Mouse (Mus musculus): ENCODE measurements around the gene Trub1. TPM values are rescaled to one million over a fixed set of nuclear protein-coding genes. Genes with fewer than 3 reads are reported as not detected.

Trub1 gene
- total and polyA plus RNA-seq, 3 experiments, result 7.0 to 19.2 (median 10.7) TPM

GRCm38 (mm10) chr19:57427756-57428438 lies 24.8 kb upstream of the Trub1 start:
- ATAC-seq (ENCODE audit: extremely low read depth, insufficient number of reproducible peaks, low FRiP score, poor library complexity, severe bottlenecking) (no peak), DNase-seq (ENCODE audit: low spot score) (no peak)
- Histone ChIP-seq H3K9me3 (replicated peaks) (no peaks in the 10 kb centered on the region), H3K4me1 (ENCODE audit: insufficient read depth, low read depth, low read length) (no peaks in the 10 kb centered on the region), H3K27me3 (ENCODE audit: insufficient read depth, low read length) (no peaks in the 10 kb centered on the region; the same call in 1 of the 2 replicates), H3K36me3 (replicated peaks) (no peaks in the 10 kb centered on the region), H3K4me3 (ENCODE audit: low read depth, low read length) (no peak overlapping the region)
- TF ChIP-seq POLR2AphosphoS5 (IDR thresholded peaks at IDR 0.05; ENCODE audit: insufficient replicate concordance, low read depth, low read length) (no peak), TAL1 (conservative IDR thresholded peaks at IDR 0.05; ENCODE audit: low read depth, low read length) (no peak)

- no peaks in the 10 kb centered on the region for H3K4me1 ChIP-seq (ENCODE audit: insufficient read depth, low read depth, low read length)
- DNase-seq (ENCODE audit: low spot score) (no peak), ATAC-seq (ENCODE audit: extremely low read depth, insufficient number of reproducible peaks, low FRiP score, poor library complexity, severe bottlenecking) (no peak)
- 0 out of 2 replicates have a peak, but pooled peaks cover 2% of the 10 kb centered on the region for H3K27me3 ChIP-seq (ENCODE audit: insufficient read depth, low read length)
- H3K4me3 ChIP-seq (ENCODE audit: low read depth, low read length), result no peak overlapping the region
- no peaks in the 10 kb centered on the region for H3K36me3 ChIP-seq (replicated peaks)
- TF ChIP-seq GATA1 (IDR thresholded peaks at IDR 0.05; ENCODE audit: borderline replicate concordance, low read length) (no peak), TAL1 (conservative IDR thresholded peaks at IDR 0.05; ENCODE audit: low read depth, low read length) (no peak), GATA2 (IDR thresholded peaks at IDR 0.05; ENCODE audit: borderline replicate concordance, low read depth, low read length) (no peak)
- no peaks in the 10 kb centered on the region for H3K9me3 ChIP-seq (replicated peaks)
Observed at GRCm38 (mm10) chr19:57428641-57429040, 24.1 kb upstream of the Trub1 start.

GRCm38 (mm10) chr19:57429926-57430325 lies 22.8 kb upstream of the Trub1 start:
- no peaks in the 10 kb centered on the region for H3K36me3 ChIP-seq (replicated peaks)
- ATAC-seq (ENCODE audit: extremely low read depth, insufficient number of reproducible peaks, low FRiP score, poor library complexity, severe bottlenecking), result no peak
- H3K4me1 ChIP-seq (ENCODE audit: insufficient read depth, low read depth, low read length), result no peaks in the 10 kb centered on the region
- H3K27me3 ChIP-seq (ENCODE audit: insufficient read depth, low read length), result 0 out of 2 replicates have a peak, but pooled peaks cover 3% of the 10 kb centered on the region
- no peak for DNase-seq (ENCODE audit: low spot score)
- no peaks in the 10 kb centered on the region for H3K9me3 ChIP-seq (replicated peaks)
- TF ChIP-seq GATA2 (IDR thresholded peaks at IDR 0.05; ENCODE audit: borderline replicate concordance, low read depth, low read length), result no peak
- no peak for TF ChIP-seq TAL1 (conservative IDR thresholded peaks at IDR 0.05; ENCODE audit: low read depth, low read length)
- TF ChIP-seq GATA1 (IDR thresholded peaks at IDR 0.05; ENCODE audit: borderline replicate concordance, low read length), result no peak
- TF ChIP-seq CTCF (IDR thresholded peaks at IDR 0.05; ENCODE audit: low read depth, low read length), result no peak
- TF ChIP-seq POLR2AphosphoS5 (IDR thresholded peaks at IDR 0.05; ENCODE audit: insufficient replicate concordance, low read depth, low read length), result no peak
- H3K4me3 ChIP-seq (ENCODE audit: low read depth, low read length), result no peak overlapping the region

GRCm38 (mm10) chr19:57431476-57431875 lies 21.2 kb upstream of the Trub1 start:
- Histone ChIP-seq H3K9me3 (replicated peaks) (no peaks in the 10 kb centered on the region), H3K4me1 (ENCODE audit: insufficient read depth, low read depth, low read length) (no peaks in the 10 kb centered on the region), H3K27me3 (ENCODE audit: insufficient read depth, low read length) (peaks cover 6% of the 10 kb centered on the region; the same call in 1 of the 2 replicates), H3K36me3 (replicated peaks) (no peaks in the 10 kb centered on the region), H3K4me3 (ENCODE audit: low read depth, low read length) (no peak overlapping the region)
- TF ChIP-seq POLR2AphosphoS5 (IDR thresholded peaks at IDR 0.05; ENCODE audit: insufficient replicate concordance, low read depth, low read length) (no peak), GATA2 (IDR thresholded peaks at IDR 0.05; ENCODE audit: borderline replicate concordance, low read depth, low read length) (no peak), CTCF (IDR thresholded peaks at IDR 0.05; ENCODE audit: low read depth, low read length) (no peak), TAL1 (conservative IDR thresholded peaks at IDR 0.05; ENCODE audit: low read depth, low read length) (no peak), GATA1 (IDR thresholded peaks at IDR 0.05; ENCODE audit: borderline replicate concordance, low read length) (no peak)
- no peak for DNase-seq (ENCODE audit: low spot score)
- no peak for ATAC-seq (ENCODE audit: extremely low read depth, insufficient number of reproducible peaks, low FRiP score, poor library complexity, severe bottlenecking)

GRCm38 (mm10) chr19:57434024-57434423 lies 18.7 kb upstream of the Trub1 start:
- DNase-seq (ENCODE audit: low spot score), result no peak
- TF ChIP-seq POLR2AphosphoS5 (IDR thresholded peaks at IDR 0.05; ENCODE audit: insufficient replicate concordance, low read depth, low read length), result no peak
- TF ChIP-seq GATA1 (IDR thresholded peaks at IDR 0.05; ENCODE audit: borderline replicate concordance, low read length), result no peak
- TF ChIP-seq GATA2 (IDR thresholded peaks at IDR 0.05; ENCODE audit: borderline replicate concordance, low read depth, low read length), result no peak
- no peak for TF ChIP-seq CTCF (IDR thresholded peaks at IDR 0.05; ENCODE audit: low read depth, low read length)
- no peak for TF ChIP-seq TAL1 (conservative IDR thresholded peaks at IDR 0.05; ENCODE audit: low read depth, low read length)
- H3K27me3 ChIP-seq (ENCODE audit: insufficient read depth, low read length), result peaks cover 10% of the 10 kb centered on the region; the same call in 1 of the 2 replicates

DNA sequence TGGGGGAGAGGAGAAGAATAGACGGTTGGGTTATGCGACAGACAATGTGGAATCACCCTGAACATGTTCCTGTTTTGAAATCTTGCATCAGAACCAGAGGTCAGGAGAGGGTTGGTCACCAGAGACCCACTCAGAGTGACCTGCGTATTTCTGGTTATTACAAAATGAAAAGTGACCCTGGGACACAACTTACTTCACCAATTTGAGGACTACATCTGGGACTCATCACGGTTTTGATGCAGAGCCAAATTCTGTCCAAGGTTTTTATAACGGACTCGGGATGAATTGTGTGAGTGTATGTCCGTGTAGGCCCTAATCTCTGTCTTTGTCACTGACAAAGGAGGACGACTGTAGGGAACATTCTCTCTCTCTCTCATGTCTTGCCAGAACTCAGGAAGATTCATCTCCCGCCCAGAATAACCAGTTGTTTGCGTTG lies 16.1 kb upstream of the Trub1 start:
- Histone ChIP-seq H3K36me3 (replicated peaks) (no peaks in the 10 kb centered on the region), H3K9me3 (replicated peaks) (no peaks in the 10 kb centered on the region), H3K4me1 (ENCODE audit: insufficient read depth, low read depth, low read length) (no peaks in the 10 kb centered on the region), H3K27me3 (ENCODE audit: insufficient read depth, low read length) (peaks cover 12% of the 10 kb centered on the region; the same call in 1 of the 2 replicates), H3K4me3 (ENCODE audit: low read depth, low read length) (no peak overlapping the region)
- DNase-seq (ENCODE audit: low spot score) (no peak), ATAC-seq (ENCODE audit: extremely low read depth, insufficient number of reproducible peaks, low FRiP score, poor library complexity, severe bottlenecking) (no peak)
- no peak for TF ChIP-seq POLR2AphosphoS5 (IDR thresholded peaks at IDR 0.05; ENCODE audit: insufficient replicate concordance, low read depth, low read length)
- no peak for TF ChIP-seq GATA2 (IDR thresholded peaks at IDR 0.05; ENCODE audit: borderline replicate concordance, low read depth, low read length)
- no peak for TF ChIP-seq TAL1 (conservative IDR thresholded peaks at IDR 0.05; ENCODE audit: low read depth, low read length)

More at GRCm38 (mm10) chr19:57434024-57434423, 18.7 kb upstream of the Trub1 start:
- no peak for ATAC-seq (ENCODE audit: extremely low read depth, insufficient number of reproducible peaks, low FRiP score, poor library complexity, severe bottlenecking)
- H3K9me3 ChIP-seq (replicated peaks), result no peaks in the 10 kb centered on the region
- no peak overlapping the region for H3K4me3 ChIP-seq (ENCODE audit: low read depth, low read length)
- H3K36me3 ChIP-seq (replicated peaks), result no peaks in the 10 kb centered on the region
- H3K4me1 ChIP-seq (ENCODE audit: insufficient read depth, low read depth, low read length), result no peaks in the 10 kb centered on the region

Measured in G1E (cell line).